In genomic region chr9:66158885-66159430, GRCm38 (mm10) we compare ENCODE assay signal across 9 mouse cellular contexts. TPM values are rescaled to one million over a fixed set of nuclear protein-coding genes. Genes with fewer than 3 reads are reported as not detected.
DNase-seq lines count a peak whose midpoint lies in the region; ATAC-seq lines count a peak whose summit lies in the region.
"Had no signal": no experiment of that assay in that cellular context is flagged by ENCODE, and none has a peak within 500 bp of the region (broad histone marks: within the 10 kb centered on the region; RNA-seq: fewer than 3 reads in every experiment).

No protein-coding gene starts in this region.

- H3K4me1 ChIP-seq in heart, embryonic 11.5 days (ENCODE audit: control insufficient read depth, insufficient read depth, low read length), result no peaks in the 10 kb centered on the region; the same call in 1 of the 2 replicates
- peaks cover 8% of the 10 kb centered on the region for H3K4me1 ChIP-seq in neural tube, embryonic 13.5 days (replicated peaks)
- H3K4me1 ChIP-seq in stomach, embryonic 16.5 days (ENCODE audit: control insufficient read depth, insufficient read depth, low read length), result no peaks in the 10 kb centered on the region

- peak overlapping the region; percentile 58 for H3K4me3 ChIP-seq in heart, embryonic 11.5 days (ENCODE audit: low read depth, low read length)
- no peak overlapping the region for H3K4me3 ChIP-seq in neural tube, embryonic 13.5 days
- H3K4me3 ChIP-seq in stomach, embryonic 16.5 days (replicated peaks; ENCODE audit: low read length), result peak overlapping the region; percentile 54

- no peaks in the 10 kb centered on the region for H3K36me3 ChIP-seq in heart, embryonic 11.5 days (ENCODE audit: control insufficient read depth, insufficient read depth, low read length)
- no peaks in the 10 kb centered on the region for H3K36me3 ChIP-seq in neural tube, embryonic 13.5 days
- H3K36me3 ChIP-seq in stomach, embryonic 16.5 days (ENCODE audit: control insufficient read depth, insufficient read depth, low read length), result no peaks in the 10 kb centered on the region

- WGBS in heart, embryonic 11.5 days (ENCODE audit: insufficient replicate concordance), result 77% methylated on average over 6 of the region's 6 CpGs
- 87% methylated on average over 6 of the region's 6 CpGs for WGBS in neural tube, embryonic 13.5 days
- WGBS in stomach, embryonic 16.5 days, result 78% methylated on average over 6 of the region's 6 CpGs

- H3K9ac ChIP-seq in heart, embryonic 11.5 days (ENCODE audit: low read depth, low read length), result no peak overlapping the region
- no peak overlapping the region for H3K9ac ChIP-seq in neural tube, embryonic 13.5 days
- no peak overlapping the region for H3K9ac ChIP-seq in stomach, embryonic 16.5 days (ENCODE audit: low read length)

- no peaks in the 10 kb centered on the region for H3K9me3 ChIP-seq in heart, embryonic 11.5 days (replicated peaks; ENCODE audit: control insufficient read depth, low read length)
- H3K9me3 ChIP-seq in neural tube, embryonic 13.5 days, result no peaks in the 10 kb centered on the region
- no peaks in the 10 kb centered on the region for H3K9me3 ChIP-seq in stomach, embryonic 16.5 days (replicated peaks; ENCODE audit: control insufficient read depth, low read length)

- no peak overlapping the region for H3K27ac ChIP-seq in heart, embryonic 11.5 days (ENCODE audit: low read depth, low read length)
- H3K27ac ChIP-seq in neural tube, embryonic 13.5 days (replicated peaks), result no peak overlapping the region
- H3K27ac ChIP-seq in stomach, embryonic 16.5 days (ENCODE audit: low read length), result no peak overlapping the region

- peaks cover 9% of the 10 kb centered on the region for H3K27me3 ChIP-seq in heart, embryonic 11.5 days (ENCODE audit: control insufficient read depth, insufficient read depth, low read length)
- H3K27me3 ChIP-seq in neural tube, embryonic 13.5 days, result peaks cover 33% of the 10 kb centered on the region
- H3K27me3 ChIP-seq in stomach, embryonic 16.5 days (ENCODE audit: control insufficient read depth, insufficient read depth, low read length), result no peaks in the 10 kb centered on the region

- no peak for ATAC-seq in heart, embryonic 11.5 days (replicated peaks; ENCODE audit: insufficient number of reproducible peaks, low FRiP score, low TSS enrichment)
- no peak for ATAC-seq in neural tube, embryonic 13.5 days (ENCODE audit: low read depth)
- no peak for ATAC-seq in stomach, embryonic 16.5 days (ENCODE audit: insufficient read depth, low FRiP score)

- peak overlapping the region; percentile 85 for H3K4me2 ChIP-seq in heart, embryonic 11.5 days
- H3K4me2 ChIP-seq in neural tube, embryonic 13.5 days, result peak overlapping the region; percentile 57; the same call in 1 of the 2 replicates
- peak overlapping the region; percentile 82 for H3K4me2 ChIP-seq in stomach, embryonic 16.5 days (ENCODE audit: low read depth, low read length)

- DNase-seq in heart, adult 18-20 months, result no peak
- DNase-seq in neural tube, embryonic 10.5 days (ENCODE audit: extremely low spot score, low spot score), result no peak
- peak; percentile 62 for DNase-seq in liver
- no peak for DNase-seq in adrenal gland, postnatal 4 days (ENCODE audit: low spot score in 2 of 2)
- no peak for DNase-seq in cerebellum, postnatal 10 days
- DNase-seq: cerebellum, adult 2 months had no signal

RNA-seq across cellular contexts. Expression of gene Dapk2, which starts 0.9 kb away (rescaled TPM):
- 9.8 and 11.2 TPM in 2 replicates for polyA plus RNA-seq in heart, embryonic 11.5 days (2014; fragmentation: Nextera tagmentation; extraction: Ambion mirVana)
- total RNA-seq in heart, adult 18-20 months (2021), result 1 to 10 TPM; 4.0 to 4.9 TPM
- 1.3 and 2.5 TPM in 2 replicates for polyA plus RNA-seq in neural tube, embryonic 13.5 days (2015; fragmentation: Nextera tagmentation; extraction: Ambion mirVana)
- 7.6 and 10.2 TPM in 2 replicates for polyA plus RNA-seq in stomach, embryonic 16.5 days (2015; fragmentation: Nextera tagmentation; extraction: Ambion mirVana)
- total RNA-seq in adrenal gland, postnatal 4 days (2021), result 1 to 10 TPM; 7.6 to 9.7 TPM

RNA-seq across cellular contexts. Expression of gene Ciao2a, which starts 32.5 kb away (rescaled TPM):
- polyA plus RNA-seq in heart, embryonic 11.5 days (2014; fragmentation: Nextera tagmentation; extraction: Ambion mirVana), result 178 and 181 TPM in 2 replicates
- 10 to 100 TPM; 68.7 to 71.3 TPM for total RNA-seq in heart, adult 18-20 months (2021)
- polyA plus RNA-seq in neural tube, embryonic 13.5 days (2015; fragmentation: Nextera tagmentation; extraction: Ambion mirVana), result 99.2 and 110 TPM in 2 replicates
- 144 and 158 TPM in 2 replicates for polyA plus RNA-seq in stomach, embryonic 16.5 days (2015; fragmentation: Nextera tagmentation; extraction: Ambion mirVana)
- 100 to 1,000 TPM; 103 TPM for total RNA-seq in adrenal gland, postnatal 4 days (2021)

RNA-seq across cellular contexts. Expression of gene Snx1, which starts 32.6 kb away (rescaled TPM):
- 71.7 and 73.5 TPM in 2 replicates for polyA plus RNA-seq in heart, embryonic 11.5 days (2014; fragmentation: Nextera tagmentation; extraction: Ambion mirVana)
- 10 to 100 TPM; 27.3 to 27.8 TPM for total RNA-seq in heart, adult 18-20 months (2021)
- polyA plus RNA-seq in neural tube, embryonic 13.5 days (2015; fragmentation: Nextera tagmentation; extraction: Ambion mirVana), result 83.5 and 84.3 TPM in 2 replicates
- 121 and 122 TPM in 2 replicates for polyA plus RNA-seq in stomach, embryonic 16.5 days (2015; fragmentation: Nextera tagmentation; extraction: Ambion mirVana)
- total RNA-seq in adrenal gland, postnatal 4 days (2021), result 100 to 1,000 TPM; 107 to 111 TPM
